Mouse (Mus musculus) layer of hippocampus, adult 2 months (tissue): ENCODE data around the gene Cnot9. TPM values are rescaled to one million over a fixed set of nuclear protein-coding genes. Genes with fewer than 3 reads are reported as not detected.
"Not testable (repeated sequence)": the region's sequence is repeated elsewhere in the genome, so short reads cannot be mapped to it uniquely, and the experiment has no call there.

Experiments
- DNase-seq, 2 experiments: peaks; one replicate each; pipeline ENCODE4 v3.0.0; 2022; ENCODE audit warnings: low spot score in 2 of 2
- H3K27ac ChIP-seq: fragments of 200-600 bp; 2 replicates; pipeline ENCODE4 v1.8.1; 2022
- H3K4me3 ChIP-seq: fragments of 200-600 bp; 2 replicates; pipeline ENCODE4 v1.8.1; 2022; ENCODE audit warnings: mild to moderate bottlenecking
- CTCF ChIP-seq: fragments of 200-600 bp; conservative IDR thresholded peaks from 2 replicates; pipeline ENCODE4 v1.8.1; 2022; ENCODE audit warnings: antibody characterized with exemption, mild to moderate bottlenecking, moderate library complexity
- long read RNA-seq, 2 experiments: library from polyadenylated mRNA; stranded (forward); transcript quantifications; one replicate each; pipeline ENCODE4 v2.0.0; 2021; ENCODE audit warnings: borderline mapping rate in 2 of 2
- total RNA-seq, 2 experiments: library from RNA; stranded (reverse); gene quantifications; 2 replicates each; pipeline ENCODE4 v1.2.3; 2021

The Cnot9 gene
- total RNA-seq, result 10 to 100 TPM; 21.9 to 24.0 TPM
- long read RNA-seq, experiment 1, transcript Cnot9-201 (8 exons, 3,268 nt), result major isoform, 12 of 18 reads
- long read RNA-seq, experiment 1, partial matches to known transcripts, result 2 of 18 reads
- long read RNA-seq, experiment 1, other reads (novel, unspliced or antisense), result 4 of 18 reads
- long read RNA-seq, experiment 2, transcript Cnot9-201 (8 exons, 3,268 nt), result major isoform, 14 of 24 reads
- long read RNA-seq, experiment 2, partial matches to known transcripts, result 10 of 24 reads
- long read RNA-seq, experiment 2, other reads (novel, unspliced or antisense), result 0 of 24 reads

DNA sequence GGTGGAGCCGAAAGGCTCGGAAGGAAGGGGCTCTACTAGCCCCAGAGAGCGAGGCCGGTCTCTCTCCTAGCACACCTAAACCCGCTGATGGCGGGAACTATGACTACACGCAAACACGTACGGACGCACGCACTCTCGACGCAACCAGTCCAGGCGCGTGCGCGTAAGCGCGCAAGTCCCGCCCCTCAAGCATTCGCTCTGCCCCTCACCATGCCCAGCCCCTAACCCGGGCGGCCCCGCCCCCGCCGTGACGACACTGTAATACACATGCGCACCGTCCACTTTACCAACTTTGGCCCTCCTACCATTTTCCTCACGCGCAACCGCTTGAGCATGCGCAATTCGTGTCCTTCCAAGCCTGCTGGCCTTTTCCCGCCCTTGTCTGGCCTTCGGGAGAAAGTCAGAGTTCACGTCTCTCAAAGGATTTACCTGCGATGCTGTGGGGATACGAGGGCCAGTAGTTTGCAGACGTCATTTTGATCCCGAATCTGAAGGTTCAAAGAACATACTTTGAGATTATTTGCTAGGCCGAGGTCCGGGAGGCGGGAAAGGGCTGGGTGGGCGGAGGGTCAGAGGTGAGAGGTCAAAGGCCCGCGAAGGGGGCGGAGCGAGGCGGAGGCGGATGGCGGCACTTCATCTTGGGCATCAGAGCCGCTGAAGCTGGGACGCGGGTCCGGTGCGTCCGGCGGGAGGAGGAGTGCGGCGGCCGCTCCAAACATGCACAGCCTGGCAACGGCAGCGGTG is at the start of gene Cnot9:
Gene Cnot9 (plus strand): TSS at position 338 of the 744 bp plus-strand sequence.
- H3K4me3 ChIP-seq, result peak within 1 kb of the TSS; percentile 98
- peak within 1 kb of the TSS; percentile 91 for H3K27ac ChIP-seq
- TF ChIP-seq CTCF, result no peak
- DNase-seq, result peak; percentile 100

DNA sequence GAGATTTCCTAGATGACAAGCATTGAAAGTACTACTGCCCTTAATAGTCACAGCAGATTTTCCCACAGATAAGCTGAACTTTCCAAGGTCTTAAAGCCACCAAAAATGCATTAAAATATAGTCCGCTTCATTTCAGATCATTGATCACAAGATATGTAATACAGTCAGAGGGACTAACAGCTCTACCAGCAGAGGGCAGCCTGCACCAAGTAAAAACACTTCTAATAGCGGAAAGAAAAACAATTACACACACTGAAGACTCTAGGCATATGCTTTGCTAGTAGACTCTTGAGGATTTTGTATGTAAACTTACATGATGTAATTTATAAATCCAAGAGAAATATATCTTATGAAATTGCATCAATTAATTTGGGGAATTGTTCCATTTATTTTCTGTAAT is 45.6 kb upstream of the Cnot9 start:
- DNase-seq, result peak; percentile 40 to 62
- Histone ChIP-seq H3K4me3 (no peak overlapping the region), H3K27ac (no peak overlapping the region)
- peak; percentile 93 for TF ChIP-seq CTCF

DNA sequence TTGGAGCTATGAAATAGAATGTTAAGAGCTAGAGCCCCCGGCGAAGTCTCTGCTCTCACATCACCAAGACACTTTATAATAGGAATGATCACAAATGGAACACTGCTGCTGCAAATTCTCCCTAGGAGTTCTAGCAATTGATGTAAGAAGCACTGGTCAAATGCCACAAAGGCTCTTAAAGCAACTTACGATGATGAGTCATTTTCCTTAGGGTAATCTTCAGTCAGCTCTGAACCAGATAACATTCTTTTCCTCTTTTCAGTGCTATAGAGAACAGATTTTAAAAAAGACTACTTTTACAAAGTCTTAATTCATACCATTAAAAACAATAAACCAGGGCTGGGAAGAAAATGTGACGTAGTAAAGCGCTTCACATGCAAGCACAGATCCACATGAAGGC is 20.1 kb upstream of the Cnot9 start:
- Histone ChIP-seq H3K4me3 (no peak overlapping the region), H3K27ac (no peak overlapping the region)
- TF ChIP-seq CTCF, result no peak
- DNase-seq, result no peak

DNA sequence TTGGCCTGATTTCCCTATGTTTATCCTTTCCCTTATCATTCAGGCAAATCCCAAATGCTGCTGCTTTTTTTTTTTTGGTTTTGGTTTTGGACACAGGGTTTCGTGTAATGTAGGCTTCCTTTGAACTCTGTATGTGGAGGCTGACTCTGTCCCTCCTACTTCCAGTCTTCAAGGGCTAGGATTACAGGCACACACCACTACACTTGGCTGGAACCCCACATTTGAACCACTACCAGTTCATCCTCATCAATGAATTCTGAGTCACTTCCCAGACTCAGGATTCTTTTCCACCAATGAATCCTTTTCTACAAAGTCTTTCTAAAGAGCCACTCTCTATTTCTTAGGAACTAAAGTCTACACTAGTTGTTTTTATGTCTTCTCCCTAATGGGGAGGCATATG is 4.8 kb upstream of the Cnot9 start:
- no peak overlapping the region for H3K27ac ChIP-seq
- H3K4me3 ChIP-seq, result no peak overlapping the region
- TF ChIP-seq CTCF, result no peak
- DNase-seq, result no peak

- no peak for TF ChIP-seq CTCF
- peak overlapping the region; percentile 98 for H3K4me3 ChIP-seq
- peak in 1 of 2 experiments; percentile 3 for DNase-seq
- H3K27ac ChIP-seq, result peak overlapping the region; percentile 80
Observed at GRCm38 (mm10) chr1:74505393-74505720, 501 bp upstream of the Cnot9 start.

- TF ChIP-seq CTCF, result no peak
- Histone ChIP-seq H3K4me3 (peak overlapping the region; percentile 98), H3K27ac (peak overlapping the region; percentile 91)
- peak; percentile 19 to 42 for DNase-seq
Observed at GRCm38 (mm10) chr1:74506471-74506881, 618 bp downstream of the Cnot9 start.

DNA sequence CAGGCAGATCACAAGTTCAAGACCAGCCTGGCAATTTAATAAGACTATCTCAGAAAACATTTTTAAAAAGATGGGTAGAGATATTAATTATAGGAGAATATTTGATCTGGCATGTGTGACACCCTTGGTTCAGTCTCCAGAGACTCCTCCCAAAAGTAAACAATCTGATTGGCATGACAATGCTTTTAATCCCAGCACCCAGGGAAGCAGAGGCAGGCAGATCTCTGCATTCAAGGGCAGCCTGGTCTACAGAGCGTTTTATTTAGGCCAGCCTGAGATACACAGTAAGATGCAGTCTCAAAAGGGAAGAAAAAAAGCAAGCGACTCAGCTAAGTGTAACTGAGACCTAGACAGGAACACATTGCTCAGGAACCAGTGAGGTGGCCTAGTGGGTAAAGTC is 1.9 kb downstream of the Cnot9 start:
- TF ChIP-seq CTCF, result no peak
- H3K27ac ChIP-seq, result no peak overlapping the region

GRCm38 (mm10) chr1:74511306-74511705 is 5.4 kb downstream of the Cnot9 start:
- no peak overlapping the region for H3K4me3 ChIP-seq
- H3K27ac ChIP-seq, result no peak overlapping the region
- no peak for DNase-seq
- no peak for TF ChIP-seq CTCF

More for the DNA sequence above, 1.9 kb downstream of the Cnot9 start:
- H3K4me3 ChIP-seq, result no peak overlapping the region
- no peak for DNase-seq

DNA sequence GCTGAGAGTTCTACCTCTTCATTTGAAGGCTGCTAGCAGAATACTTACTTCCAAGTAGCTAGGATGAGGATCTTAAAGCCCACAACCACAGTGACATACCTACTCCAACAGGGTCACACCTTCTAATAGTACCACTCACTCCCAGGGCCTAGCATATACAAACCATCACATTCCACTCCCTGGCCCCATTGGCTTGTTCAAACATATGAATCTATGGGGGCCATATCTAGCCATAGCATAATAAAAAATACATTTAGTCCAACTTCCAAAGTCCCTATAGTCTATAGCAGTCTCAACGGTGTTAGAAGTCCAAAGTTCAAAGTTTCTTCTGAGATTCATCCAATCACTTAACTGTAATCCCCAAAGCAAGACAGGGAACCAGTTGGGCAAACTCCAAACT is 7.1 kb downstream of the Cnot9 start:
- not testable (repeated sequence) for H3K27ac ChIP-seq, DNase-seq, H3K4me3 ChIP-seq

DNA sequence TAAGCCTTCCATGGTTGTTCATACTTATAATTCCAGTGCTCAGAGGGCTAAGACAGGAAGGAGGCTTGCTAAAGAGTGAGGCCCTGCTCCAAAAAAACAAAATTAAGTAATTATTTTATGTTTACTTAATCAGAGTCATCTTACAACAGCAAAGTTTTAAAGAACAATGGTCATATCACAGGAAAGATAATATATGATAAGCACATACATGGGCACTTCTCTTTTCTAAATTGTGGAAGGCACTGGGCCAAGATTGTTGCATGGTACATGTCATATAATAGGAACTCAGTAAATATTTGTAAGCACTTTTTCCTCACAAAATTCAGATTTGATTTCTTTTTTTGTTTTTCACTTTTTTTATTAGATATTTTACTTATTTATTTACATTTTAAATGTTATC is 14.0 kb downstream of the Cnot9 start:
- no peak overlapping the region for H3K27ac ChIP-seq
- TF ChIP-seq CTCF, result no peak
- H3K4me3 ChIP-seq, result no peak overlapping the region
- DNase-seq, result no peak

GRCm38 (mm10) chr1:74524746-74525145 is 18.9 kb downstream of the Cnot9 start:
- H3K27ac ChIP-seq, result no peak overlapping the region
- TF ChIP-seq CTCF, result no peak
- H3K4me3 ChIP-seq, result no peak overlapping the region
- no peak for DNase-seq

GRCm38 (mm10) chr1:74528589-74528988 is 22.7 kb downstream of the Cnot9 start:
- no peak for DNase-seq
- TF ChIP-seq CTCF, result no peak

GRCm38 (mm10) chr1:74538650-74539049 is 32.8 kb downstream of the Cnot9 start:
- TF ChIP-seq CTCF, result no peak
- H3K27ac ChIP-seq, result peak overlapping the region; percentile 48; the same call in 1 of the 2 replicates
- peak; percentile 71 to 77 for DNase-seq

More at GRCm38 (mm10) chr1:74528589-74528988, 22.7 kb downstream of the Cnot9 start:
- Histone ChIP-seq H3K27ac (no peak overlapping the region), H3K4me3 (no peak overlapping the region)

DNA sequence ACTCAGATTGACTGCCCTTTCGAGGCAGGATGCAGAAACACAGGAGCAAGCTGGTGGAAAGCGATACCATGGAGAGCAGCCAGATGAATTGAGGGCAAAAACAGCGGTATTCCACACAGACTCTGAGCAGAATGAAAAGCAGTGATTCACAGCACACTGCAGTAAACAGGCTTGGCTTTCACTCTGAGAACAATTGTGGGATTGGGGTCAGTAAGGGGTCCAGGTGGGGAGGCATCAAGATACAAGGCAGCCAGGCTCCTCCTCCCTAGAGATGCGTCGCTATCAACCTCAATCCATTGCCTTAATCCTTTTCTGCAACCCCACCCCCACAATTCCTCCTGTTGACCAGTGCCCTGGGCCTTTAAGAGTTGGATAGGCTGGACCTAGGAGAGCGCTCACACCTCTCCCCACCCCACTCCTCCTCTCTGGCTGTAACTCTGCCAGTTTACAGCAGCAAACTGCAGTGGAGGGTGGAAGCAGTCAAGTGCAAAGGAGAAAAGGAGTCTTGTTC is 36.6 kb downstream of the Cnot9 start, which contains the start of gene Plcd4:
Gene Plcd4 (plus strand): TSS at position 438 of the 511 bp plus-strand sequence.
- TF ChIP-seq CTCF, result no peak
- DNase-seq, result peak; percentile 17 to 19
- peak within 1 kb of the TSS; percentile 46 for H3K4me3 ChIP-seq
- H3K27ac ChIP-seq, result peak within 1 kb of the TSS; percentile 86

More at GRCm38 (mm10) chr1:74538650-74539049, 32.8 kb downstream of the Cnot9 start:
- H3K4me3 ChIP-seq, result no peak overlapping the region
